Mouse (Mus musculus): ENCODE results near the gene Pphln1.

- TF ChIP-seq POLR2A (IDR thresholded peaks at IDR 0.05; ENCODE audit: insufficient read depth, low read depth, low read length) (no peak), CTCF (IDR thresholded peaks at IDR 0.05; ENCODE audit: insufficient read depth, low read depth, low read length) (no peak)
These were observed 55.1 kb downstream of the Pphln1 start for GRCm38 (mm10) chr15:93453296-93453695.

All from olfactory bulb, adult 2 months (tissue).